Mouse (Mus musculus): ENCODE results near the gene Vti1a.

- no peak for TF ChIP-seq GATA1 (IDR thresholded peaks at IDR 0.05; ENCODE audit: borderline replicate concordance, low read length)
- TF ChIP-seq FLI1 (IDR thresholded peaks at IDR 0.05; ENCODE audit: low read length): no peak
Observed at GRCm38 (mm10) chr19:55582896-55583653, 267.0 kb downstream of the Vti1a start.
